Mouse (Mus musculus): ENCODE measurements around the gene Sh3d19.
A peak's percentile ranks its signal among the peaks of the same experiment; 100 is the strongest.
"Not testable (repeated sequence)": the region's sequence is repeated elsewhere in the genome, so short reads cannot be mapped to it uniquely, and the experiment has no call there.

The Sh3d19 gene

DNA sequence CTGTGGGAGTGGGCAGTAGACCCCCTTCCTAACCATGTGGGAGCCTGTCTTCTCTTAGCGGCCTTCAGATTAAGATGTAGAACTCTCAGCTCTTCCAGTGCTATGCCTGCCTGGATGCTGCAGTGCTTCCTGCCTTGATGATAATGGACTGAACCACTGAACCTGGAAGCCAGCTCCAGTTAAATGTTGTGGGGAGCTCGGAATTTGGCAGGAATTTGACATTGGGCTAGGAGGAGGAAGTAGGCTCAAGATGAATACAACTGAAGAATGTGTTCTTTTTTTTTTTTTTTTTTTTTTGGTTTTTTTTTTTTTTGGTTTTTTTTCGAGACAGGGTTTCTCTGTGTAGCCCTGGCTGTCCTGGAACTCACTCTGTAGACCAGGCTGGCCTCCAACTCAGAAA, 10.9 kb downstream of the Sh3d19 start:
- DNase-seq, result not testable (repeated sequence)

DNA sequence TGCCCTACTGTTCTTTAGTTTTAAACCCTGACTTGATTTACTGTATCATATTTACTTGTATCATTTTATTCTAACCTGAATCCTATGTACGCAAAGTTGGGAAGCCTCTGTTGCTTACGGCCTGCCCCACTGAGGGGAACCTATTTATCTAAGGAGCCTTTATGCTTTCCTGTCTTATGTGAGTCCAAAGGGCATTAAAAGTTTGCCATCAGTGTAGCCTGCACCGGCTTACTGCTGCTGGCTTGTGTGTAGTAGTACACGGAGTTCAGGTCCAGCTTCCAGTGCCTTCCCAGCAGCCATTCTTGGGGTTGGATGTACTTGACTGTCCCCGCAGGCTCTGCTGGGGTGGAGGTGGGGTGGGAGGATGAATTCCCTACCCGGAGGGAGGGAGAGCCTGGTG, 13.6 kb downstream of the Sh3d19 start:
- DNase-seq, result no peak

DNA sequence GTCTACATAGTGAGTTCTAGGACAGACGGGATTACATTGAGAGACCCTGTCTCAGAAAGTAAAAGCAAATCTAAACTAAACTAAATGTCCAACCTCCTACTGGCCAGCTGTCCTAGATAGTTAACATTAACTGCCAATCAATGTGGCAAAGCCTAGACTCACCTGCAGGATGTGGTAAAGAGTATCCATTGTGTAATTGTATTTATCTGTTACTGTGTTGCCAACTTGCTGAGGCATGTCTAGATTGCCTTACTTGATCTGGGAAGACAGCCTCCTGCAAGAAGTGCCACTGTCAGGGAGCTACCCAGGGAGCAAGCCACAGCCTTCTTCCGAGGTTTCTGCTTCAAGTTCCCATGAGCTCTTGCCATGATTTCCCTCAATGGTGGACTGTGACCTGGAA, 16.3 kb downstream of the Sh3d19 start:
- no peak for DNase-seq

DNA sequence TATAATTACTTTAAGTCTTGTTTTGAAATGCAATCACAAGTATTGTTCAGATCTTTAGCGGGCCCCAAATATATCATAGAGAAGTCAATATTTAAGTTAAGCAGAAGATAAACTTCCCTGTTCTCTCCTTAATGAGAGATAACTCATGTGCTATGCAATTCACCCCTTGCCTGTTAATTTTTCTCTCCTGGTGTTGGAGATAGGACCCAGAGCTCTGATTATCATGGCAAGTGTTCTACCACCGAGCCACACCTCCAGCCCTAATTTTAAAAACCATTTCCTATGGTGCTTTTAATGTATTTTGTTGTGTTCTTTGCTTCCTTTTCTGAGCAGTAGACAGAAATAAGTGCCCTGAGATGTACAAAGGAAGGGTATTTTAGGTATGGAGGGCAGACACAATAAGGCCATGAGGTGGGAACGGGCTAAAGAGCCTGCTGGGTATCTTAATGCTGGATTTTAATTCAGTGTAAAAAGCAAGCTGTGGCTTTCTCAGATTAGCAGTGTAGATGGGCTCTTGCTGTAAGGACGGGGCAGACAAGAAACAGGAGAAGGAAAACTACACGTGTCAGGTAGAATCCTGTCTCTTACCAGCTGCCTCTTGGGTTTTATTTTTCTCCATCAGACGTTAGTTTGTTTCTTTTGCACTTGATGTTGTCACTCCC, 20.4 kb downstream of the Sh3d19 start:
- DNase-seq, result no peak

DNA sequence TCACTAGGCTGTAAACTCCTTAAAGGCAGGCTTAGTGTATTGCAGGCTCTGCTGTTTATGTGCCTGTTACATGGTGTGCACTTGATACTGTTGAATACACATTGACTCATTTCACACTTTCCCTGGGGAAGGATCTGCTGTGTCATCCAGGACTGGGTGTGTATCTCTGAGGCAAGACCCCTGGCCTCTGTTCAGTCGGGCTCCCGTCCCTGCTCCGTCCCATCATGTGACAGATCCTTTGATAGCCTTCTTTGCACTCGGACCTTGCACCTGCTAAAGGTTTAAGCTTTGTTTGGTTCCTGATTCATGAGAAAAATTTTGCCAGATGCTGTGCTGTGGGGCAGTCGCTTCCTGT, 20.9 kb downstream of the Sh3d19 start:
- DNase-seq, result no peak

DNA sequence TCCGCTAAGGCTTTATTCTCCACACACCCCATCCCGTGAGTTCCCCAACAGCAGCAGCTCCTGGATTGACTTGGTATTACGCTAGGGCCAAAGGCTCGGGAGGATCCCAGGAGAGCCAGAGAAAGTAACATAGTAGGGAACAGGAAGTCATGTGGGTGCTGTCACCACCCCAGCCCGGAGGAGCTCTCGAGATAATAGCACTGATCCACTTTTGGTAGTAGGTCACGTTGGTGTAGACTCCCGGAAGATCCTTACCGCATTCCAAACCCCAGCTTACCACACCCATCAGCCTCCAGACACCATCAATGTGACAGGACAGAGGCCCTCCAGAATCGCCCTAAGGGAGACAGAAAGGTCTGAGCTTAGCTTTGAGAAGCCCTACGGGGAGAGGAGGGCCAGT, 22.8 kb downstream of the Sh3d19 start:
- DNase-seq, result no peak

DNA sequence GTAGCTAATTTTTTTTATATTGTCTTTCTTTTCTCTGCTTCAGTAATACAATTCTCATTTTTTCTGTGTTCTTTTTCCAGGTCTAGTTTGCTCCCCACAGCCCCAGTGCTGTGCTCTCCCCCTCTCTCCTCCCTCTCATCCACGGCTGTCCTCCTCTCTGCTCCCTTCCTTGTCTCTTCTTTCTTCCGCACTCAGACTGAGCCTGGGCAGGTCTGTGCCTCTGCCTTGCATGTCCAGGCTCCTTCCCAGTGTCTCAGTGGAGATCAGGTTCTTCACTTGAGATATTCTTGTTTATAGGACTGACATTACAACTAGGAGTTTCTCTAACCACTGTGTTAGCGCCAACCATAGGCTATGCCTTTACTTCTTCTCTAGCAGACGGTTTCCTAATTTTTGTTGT, 23.7 kb downstream of the Sh3d19 start:
- no peak for DNase-seq

DNA sequence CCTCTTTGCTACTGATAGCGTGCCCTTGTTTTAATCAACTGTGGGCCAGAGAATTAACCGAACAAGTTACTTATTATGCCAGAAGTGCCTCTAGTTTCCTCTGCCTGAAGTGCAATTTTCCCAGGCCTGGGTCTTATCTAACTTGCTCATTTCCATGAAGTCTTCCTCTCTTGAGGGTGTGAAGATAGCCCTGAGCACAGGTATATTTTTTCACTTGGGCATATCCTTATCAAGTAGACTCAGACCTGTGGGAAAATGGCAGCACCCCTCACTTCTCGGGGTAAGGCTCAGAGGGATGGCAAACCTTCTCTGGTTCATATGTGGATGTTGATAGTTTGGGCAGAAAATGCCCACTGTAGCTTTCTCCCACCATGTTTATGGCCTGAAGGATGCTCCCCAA, 30.4 kb downstream of the Sh3d19 start:
- no peak for DNase-seq

DNA sequence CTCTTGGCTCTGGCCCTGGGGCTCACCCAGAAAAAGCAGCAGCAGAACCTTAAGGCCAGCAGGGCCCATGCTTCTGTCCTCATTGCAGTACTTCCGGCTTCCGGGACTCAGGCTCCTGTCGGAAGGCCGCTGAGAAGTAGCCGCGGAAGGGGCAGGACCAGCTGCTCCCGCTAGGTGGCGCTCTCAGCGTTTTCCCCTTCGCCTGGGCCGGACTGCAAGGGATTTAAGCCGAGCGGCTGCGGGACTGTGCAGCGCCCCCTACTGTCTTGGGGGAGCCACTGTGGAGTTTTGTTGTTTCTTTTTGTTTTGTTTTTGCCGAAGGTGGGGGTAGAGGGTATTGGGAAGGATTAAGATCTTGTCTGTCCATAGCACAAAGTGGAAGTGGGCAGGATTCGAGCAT, 31.5 kb downstream of the Sh3d19 start, which contains the start of gene Prss48:
Gene Prss48 (minus strand): TSS at position 69 of the 400 bp plus-strand sequence.
- DNase-seq, result no peak

DNA sequence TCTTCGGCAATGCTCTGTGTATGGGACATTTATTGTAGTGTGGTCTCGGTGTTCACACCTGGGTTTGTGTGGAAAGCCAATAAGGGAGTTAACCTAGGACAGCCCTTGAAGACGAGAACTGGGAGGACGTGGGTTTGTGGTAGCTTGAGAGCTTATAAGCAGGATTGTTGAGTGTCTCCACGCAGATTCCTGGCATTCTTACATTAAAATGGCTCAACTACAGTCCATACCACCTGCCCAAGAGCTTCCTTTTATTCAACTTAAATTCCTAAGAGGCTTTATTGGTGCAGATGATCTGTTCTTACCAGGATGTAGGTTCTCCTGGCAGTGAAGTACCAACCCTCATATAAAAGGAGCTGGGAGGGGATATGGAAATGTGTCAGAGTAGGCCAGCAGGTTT, 32.0 kb downstream of the Sh3d19 start:
- no peak for DNase-seq

DNA sequence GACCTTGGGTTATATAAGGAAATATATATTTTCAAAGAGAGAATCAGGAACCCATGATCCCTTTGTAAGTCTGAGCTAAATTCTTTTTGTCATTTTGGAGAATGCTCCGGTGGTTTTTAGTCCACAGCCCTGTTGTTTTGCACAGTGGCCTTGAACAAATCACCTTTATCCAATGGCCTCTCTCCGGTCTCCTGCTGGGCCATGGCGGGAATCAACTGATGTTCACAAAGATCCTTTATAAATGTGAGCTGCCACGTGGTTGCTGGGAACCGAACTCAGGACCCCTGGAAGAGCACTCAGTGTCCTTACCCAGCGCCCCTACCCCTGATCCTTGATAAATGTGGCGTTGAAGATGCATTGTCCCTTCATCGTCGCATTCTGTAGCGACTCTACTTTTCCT, 33.8 kb downstream of the Sh3d19 start:
- DNase-seq, result no peak

DNA sequence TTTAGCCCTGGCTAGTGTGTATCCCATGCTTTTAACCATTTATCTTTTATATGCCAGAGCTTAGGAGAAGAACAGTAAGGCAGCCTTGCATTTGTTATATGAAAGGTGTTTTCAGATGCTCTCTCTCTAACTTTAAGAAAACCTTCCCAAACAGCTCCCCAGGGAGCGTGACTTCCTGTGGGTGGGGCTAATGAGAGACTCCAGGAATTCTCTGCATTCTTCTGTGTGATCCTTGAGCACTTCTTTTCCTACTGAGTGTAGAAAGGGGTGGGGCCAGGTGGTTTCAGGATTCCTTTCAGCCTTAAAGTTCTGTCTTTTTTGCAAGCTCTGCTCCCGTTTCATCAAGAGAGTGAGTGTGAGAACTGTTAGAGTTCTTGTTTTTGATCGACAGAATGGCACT, 39.7 kb downstream of the Sh3d19 start:
- no peak for DNase-seq

DNA sequence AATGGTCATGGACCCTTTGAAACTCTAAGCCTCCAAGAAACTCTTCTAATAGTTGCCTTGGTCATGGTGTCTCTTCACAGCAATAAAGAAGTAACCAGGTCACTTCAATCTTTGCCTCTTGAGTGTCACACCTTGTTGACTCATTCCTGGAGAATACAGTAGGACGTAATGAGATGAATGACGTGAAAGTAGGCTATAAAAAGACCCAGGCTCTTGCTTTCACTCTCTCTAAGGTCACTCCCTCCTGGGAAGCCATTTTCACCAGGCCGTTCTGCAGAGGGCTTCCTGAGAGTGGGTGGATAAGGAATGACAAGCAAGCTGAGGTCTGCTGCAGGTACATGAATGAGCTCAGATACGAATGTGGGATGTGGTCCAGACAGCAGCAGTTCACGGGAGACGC, 40.5 kb downstream of the Sh3d19 start:
- DNase-seq, result no peak

DNA sequence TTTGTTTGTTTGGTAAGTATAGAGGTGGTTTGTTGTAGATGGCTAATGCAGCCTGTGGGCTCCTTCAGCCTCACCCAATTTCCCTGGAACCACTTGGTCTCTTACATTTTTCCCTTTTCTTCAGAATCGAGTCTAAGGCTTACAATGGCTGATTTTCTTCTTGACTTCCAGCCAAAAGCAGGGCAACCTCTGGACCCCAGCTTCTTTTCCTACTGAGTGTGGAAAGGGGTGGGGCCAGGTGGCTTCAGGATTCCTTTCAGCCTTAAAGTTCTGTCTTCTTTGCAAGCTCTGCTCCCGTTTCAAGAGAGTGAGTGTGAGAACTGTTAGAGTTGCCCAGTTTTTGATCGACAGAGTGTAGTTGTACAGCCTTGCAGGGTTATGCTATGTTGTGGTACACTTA, 40.9 kb downstream of the Sh3d19 start:
- peak; percentile 48 to 60 for DNase-seq

DNA sequence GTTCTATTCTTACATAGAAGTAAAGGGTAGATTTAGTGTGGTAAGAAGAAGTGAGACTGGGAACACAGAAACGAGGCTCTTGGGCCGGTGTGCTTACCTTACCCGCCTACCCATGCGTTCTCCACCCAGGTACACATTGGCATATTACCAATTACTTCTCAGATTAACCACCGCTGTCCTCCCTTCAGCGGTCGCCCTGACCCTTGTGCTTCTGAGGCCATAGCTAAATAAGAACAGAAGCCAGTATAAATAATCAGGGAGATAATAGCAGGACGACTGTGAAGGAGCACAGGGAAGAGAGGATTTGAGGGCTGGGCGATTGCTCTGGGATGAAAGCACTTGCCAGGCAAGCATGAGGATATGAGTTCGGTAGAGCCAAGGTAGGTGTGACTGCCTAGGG, 42.9 kb downstream of the Sh3d19 start:
- no peak for DNase-seq

DNA sequence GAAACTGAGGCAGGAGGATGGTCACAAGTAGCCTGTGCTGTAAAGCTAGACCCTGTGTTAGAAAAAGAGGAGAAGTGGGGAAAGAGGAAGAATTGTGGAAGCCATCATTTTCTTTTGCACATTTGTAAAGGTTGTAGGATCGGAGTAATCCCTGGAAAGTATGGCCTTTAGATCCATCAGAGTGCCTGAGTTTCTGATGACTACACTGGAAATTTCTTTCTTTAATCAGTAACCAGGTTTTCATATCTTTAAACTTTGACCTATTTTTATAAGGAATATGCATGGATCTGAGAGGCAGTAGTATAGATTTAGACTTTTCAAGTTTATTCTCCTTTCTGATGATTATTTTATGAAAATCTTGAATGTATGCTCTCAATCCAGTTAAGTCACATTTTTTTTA, 46.1 kb downstream of the Sh3d19 start:
- DNase-seq, result no peak

DNA sequence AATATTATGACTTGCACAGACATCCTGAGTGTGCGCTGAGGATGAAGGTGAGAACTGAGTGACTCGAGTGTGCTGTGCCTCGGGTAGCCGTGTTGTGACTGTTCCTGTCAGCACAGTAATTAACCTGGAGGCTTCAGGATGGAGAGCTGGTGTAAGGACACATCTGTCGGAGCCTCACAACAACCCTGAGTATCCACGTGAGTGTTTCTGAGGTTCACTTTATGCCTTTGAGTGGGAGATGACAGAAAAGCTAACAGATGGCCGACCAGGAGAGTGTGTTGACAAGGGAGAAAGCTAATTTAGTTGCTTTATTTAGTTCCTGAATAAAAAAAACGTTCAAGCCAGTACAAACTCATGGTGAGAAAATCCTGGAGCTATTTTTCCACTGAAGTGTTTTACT, 46.6 kb downstream of the Sh3d19 start:
- no peak for DNase-seq

DNA sequence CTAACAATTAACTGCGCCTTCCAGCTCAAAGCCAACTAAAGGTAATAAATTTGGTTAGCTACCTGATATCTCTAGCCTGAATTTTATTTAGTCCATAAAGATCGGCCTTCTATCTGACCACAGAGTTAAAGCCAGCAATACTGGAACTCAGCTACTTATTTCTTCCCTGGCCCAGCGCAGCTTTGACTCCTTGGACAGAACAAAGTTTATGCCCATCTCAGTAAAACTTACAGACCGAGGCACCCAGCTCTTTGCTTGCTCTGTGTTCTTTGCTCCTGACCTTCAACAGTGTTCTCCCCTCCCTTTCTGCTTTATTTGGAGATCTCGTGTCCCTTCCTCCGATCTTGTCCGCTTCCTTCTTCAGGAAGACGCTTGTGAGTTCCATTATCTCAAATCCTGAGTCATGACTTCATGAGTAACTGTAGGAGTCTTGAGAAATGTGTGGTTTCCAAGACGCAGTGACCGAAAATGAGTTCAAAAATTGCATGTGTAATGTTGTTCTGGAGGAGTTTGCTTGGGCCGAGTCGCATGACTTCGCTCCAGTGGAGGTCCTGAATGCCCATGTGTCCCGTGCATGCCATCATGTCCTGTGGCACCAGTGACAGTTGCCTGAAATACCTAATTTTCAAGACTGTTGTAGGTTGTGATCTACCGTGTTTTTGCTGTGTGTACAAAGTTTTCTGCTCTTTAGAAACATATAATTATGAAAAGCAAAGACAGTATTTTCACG, 50.2 kb downstream of the Sh3d19 start:
- no peak for DNase-seq

DNA sequence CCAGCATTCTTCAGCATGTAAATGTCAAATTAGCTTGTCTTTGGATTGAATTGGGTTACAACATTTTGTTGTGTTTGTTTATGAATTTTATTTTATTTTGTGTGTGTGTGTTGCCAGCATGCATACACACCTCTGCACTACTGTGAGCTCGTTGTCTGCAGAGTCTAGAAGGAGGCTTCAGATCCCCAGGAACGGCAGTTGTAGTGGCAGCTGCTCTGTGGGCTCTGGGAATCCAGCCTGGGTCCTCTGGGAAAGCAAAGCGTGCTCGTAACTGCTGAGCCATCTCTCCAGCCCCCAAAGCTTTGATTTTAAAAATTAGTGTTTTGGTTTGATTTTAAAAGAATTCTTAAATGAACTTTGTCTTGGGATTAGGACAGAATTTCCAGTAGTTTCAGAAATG, 50.7 kb downstream of the Sh3d19 start:
- no peak for DNase-seq

DNA sequence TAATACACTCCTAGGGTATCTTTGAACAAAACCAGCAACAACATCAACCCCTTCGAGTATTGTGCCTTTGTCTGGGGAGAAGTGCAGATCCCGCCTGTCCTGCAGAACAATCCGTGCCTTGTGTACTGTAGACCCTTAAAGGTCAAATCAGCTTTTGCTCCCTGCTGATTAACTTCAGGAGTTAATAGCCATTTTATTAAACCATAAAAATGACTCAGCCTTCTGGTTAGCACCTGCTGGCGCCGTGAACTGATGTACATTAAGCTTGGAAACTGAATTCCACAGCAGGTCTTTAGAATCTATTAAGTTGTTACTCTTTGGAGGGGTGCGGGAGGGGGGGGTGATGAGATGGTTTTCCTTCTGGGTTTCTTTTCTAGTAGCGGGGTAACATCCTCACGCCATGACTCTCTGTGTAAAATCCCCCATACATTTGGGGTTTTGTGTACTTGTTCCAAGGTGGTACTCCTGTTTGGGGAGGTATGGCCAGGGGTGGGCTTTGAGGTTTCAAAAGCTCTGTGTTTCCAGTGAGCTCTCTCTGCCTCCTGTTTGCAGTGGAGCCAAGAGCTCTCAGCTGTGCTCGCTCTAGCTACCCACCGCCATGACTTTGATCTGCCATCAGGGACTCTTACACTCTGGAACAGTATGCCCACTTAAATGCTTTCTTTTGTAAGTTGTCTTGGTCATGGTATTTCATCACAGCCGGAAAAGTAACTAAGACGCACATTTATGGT, 53.3 kb downstream of the Sh3d19 start:
- DNase-seq, result no peak

DNA sequence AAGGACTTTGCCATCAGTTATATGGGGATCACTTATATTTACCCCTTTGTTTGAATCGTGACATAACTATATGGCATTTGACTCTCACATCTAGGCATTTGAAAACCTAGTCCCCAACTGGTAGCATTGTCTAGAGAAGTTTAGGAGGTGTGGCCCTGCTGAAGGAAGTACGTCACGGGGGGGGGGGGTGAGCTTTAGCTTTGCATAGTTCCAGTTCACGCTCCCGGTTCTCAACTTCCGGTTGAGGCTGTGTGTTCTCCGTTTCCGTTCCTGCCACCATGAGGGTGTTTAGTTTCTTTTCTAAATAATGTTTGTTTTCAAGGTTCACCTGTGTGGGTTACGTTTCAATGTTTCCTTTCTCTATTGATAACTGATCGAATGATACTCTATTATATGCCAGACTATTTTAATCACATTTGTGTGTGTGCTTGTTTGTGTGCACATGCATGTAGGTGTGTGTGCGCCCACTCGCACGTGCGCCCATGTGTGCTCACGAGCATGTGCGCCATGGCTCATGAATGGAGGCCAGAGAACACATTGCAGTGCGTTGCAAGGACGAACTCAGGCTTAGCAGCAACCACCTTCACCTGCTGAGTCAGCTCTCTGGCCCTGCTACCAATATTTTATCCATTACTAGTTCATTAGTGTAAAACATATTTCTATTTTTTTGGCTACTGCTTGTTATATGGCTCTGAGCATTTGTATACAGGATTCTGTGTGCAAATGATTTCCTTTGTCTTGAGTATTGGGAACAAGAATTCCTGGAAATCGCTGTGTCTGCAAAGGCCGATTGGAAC, 54.6 kb downstream of the Sh3d19 start:
- no peak for DNase-seq

DNA sequence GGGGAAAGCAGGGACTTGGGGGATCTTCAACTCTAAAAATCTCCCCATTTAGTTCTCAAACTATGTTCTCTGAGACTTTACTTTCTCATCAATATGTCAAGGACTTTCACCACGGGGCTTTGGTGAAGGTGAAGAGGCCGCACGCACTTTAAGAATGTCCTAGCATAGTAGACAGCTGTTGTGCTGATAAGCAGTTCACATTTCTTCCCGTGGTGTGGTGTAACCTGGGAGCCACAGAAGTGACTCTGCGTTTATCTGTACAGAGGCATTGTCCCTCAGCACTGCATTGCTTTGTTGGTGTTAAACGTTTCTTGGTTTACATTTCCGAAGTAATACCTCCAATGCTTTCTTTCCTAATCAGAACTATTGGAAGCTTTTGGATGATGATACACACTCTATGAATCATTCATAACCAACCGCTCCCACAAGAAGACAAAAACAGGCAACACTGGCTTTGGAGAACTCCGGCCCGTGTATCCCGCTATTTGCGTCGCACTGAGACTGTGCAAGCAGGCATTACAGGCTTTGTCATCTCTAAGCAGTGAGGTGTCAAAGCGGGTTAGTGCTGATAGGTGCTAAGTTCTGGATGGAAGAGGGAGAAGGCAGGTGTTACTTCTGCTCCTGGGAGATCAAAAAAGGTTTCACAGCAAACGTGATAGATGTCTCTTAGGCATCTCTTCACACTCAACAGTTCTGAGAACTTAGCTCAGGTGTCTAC, 57.9 kb downstream of the Sh3d19 start:
- DNase-seq, result no peak

DNA sequence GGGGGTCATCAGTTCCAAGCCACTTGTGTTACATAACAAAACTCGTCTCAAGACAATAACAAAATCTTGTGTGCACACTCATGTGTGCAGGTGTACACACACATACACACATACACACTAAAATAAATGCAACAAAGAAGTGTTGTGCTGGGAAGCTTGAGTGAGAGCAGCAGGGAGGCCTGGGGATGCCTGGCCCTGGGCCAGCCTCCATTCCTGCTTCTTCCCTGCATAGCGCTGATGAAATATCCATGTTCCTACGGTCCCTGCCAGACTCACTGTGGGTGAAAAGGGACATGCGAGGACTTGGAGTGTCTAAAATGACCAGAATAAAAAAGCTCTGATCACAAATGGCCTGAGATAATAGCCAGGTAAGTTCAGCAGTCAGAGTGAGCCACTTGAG, 59.7 kb downstream of the Sh3d19 start:
- DNase-seq, result no peak

All from kidney, adult 8-10 months (tissue).